Mouse (Mus musculus): ENCODE data around the gene Ctsw. TPM values are rescaled to one million over a fixed set of nuclear protein-coding genes. Genes with fewer than 3 reads are reported as not detected.

Ctsw gene
- 4.5 TPM in 2 replicates for polyA plus RNA-seq (2015; fragmentation: Nextera tagmentation; extraction: Ambion mirVana)

DNA sequence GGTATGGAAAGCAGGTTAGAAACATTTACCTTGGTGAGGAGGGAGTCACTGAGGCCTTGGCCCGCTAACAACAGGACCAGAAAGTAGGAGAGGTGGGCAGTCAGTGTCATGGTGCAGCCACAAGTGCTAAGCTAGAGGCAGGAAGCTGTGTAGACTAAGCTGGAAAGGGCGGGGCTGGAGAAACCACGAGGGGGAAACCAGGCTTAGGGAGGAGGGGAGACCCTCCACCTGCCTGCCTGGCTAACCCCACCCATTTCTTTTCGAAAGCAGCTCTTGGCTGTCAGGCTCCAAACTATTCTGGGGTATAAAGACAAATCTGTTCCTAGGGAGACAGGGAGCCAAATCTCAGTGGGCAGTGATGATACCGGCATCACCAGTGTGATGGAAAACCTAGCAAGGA lies at the start of gene Ctsw:
TSS of gene Ctsw (minus strand) at position 134 of the 400 bp plus-strand sequence.
- Histone ChIP-seq H3K4me3 (ENCODE audit: low read length) (no peak within 1 kb of the TSS), H3K4me2 (ENCODE audit: low read length) (no peak within 1 kb of the TSS), H3K4me1 (ENCODE audit: control insufficient read depth, insufficient read depth, low read depth, low read length) (peaks cover 7% of the 10 kb centered on the region), H3K27ac (ENCODE audit: low read depth, low read length) (no peak within 1 kb of the TSS), H3K9me3 (ENCODE audit: control insufficient read depth, low read length) (no peaks in the 10 kb centered on the region), H3K27me3 (replicated peaks; ENCODE audit: control insufficient read depth, insufficient read depth, low read length) (no peaks in the 10 kb centered on the region), H3K9ac (ENCODE audit: low read depth, low read length) (no peak within 1 kb of the TSS), H3K36me3 (ENCODE audit: control insufficient read depth, insufficient read depth, low read length) (peaks cover 28% of the 10 kb centered on the region)
- 63% methylated on average over 5 of the region's 5 CpGs for WGBS
- no peak for ATAC-seq

DNA sequence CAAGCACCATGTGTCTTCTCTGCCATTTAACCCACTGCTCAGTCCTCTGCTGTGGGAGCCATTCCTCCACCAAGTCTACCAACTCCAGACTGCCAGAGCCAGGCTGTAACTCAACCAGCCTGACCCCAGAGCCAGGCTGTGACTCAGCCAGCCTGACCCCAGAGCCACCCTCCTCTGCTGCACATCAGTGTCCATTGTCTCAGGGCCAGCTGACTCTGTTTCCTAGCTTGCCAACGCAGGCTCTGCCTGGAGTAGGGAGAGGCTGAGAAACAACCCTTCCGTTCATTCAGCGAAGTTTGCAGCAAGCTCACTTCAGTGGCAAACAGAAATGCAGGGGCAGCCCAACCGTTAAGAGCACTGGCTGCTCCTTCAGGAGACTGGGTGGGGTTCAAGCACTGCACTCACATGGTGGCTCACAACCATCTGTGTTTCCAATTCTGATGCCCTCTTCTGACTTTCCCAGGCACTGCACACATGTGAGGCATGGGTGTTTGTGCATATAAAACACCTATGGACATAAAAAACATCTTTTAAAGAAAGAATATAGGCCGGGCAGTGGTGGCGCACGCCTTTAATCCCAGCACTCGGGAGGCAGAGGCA lies 48.7 kb upstream of the Ctsw start:
- no peak overlapping the region for H3K4me3 ChIP-seq (ENCODE audit: low read length)
- no peaks in the 10 kb centered on the region for H3K27me3 ChIP-seq (replicated peaks; ENCODE audit: control insufficient read depth, insufficient read depth, low read length)
- no peak overlapping the region for H3K9ac ChIP-seq (ENCODE audit: low read depth, low read length)
- no peak overlapping the region for H3K4me2 ChIP-seq (ENCODE audit: low read length)
- no peak for ATAC-seq
- H3K27ac ChIP-seq (ENCODE audit: low read depth, low read length), result no peak overlapping the region
- no peaks in the 10 kb centered on the region for H3K36me3 ChIP-seq (ENCODE audit: control insufficient read depth, insufficient read depth, low read length)
- no peaks in the 10 kb centered on the region for H3K9me3 ChIP-seq (ENCODE audit: control insufficient read depth, low read length)
- H3K4me1 ChIP-seq (ENCODE audit: control insufficient read depth, insufficient read depth, low read depth, low read length), result peaks cover 6% of the 10 kb centered on the region; the same call in 1 of the 2 replicates
- WGBS, result 80% methylated on average over 8 of the region's 8 CpGs

DNA sequence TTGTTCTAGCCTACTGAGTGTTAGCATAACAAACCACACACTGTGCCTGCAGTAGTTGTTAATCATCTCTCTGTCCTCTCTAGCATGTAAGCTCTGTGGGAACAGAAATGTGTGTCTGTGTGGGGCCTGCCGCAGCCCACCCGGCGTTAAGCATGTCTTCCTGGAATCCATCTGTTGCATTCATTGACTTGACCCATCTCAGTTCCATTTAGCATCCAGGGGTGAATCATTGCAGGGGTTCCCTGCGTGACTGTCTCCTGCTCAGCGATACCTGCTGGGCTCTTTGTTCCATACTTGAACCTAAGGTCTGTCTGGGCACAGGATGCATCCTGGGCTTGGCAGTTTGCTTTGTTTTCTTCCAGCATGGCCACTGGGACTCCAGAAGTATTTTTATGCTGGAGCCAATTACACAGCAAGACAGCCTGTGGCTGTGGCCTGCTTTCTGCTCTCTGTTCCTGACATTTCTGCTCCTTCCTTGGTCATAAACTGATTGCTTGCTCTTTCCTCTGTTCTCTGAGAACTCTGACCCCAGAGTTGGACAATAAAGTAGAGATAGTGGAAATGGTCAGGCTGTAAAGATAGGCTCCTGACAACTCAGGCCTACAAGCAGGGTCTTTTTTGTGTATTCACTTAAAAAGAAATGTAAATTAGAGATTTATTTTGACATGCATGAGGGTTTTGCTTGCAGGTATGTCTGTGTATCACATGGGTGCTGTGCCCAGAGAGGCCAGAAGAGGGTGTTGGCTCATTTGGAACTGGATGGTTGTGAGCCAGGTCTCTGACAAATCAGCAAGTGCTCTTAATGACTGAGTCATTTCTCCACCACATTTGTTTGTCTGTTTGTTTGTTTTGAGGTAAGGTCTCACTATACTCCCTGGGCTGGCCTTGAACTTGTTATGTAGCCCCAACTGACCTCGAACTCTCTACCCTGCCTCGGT lies 47.8 kb upstream of the Ctsw start:
- WGBS, result 77% methylated on average over 7 of the region's 7 CpGs
- no peak overlapping the region for H3K9ac ChIP-seq (ENCODE audit: low read depth, low read length)

GRCm38 (mm10) chr19:5513005-5513349 lies 44.7 kb upstream of the Ctsw start:
- no peak for ATAC-seq
- Histone ChIP-seq H3K36me3 (ENCODE audit: control insufficient read depth, insufficient read depth, low read length) (no peaks in the 10 kb centered on the region), H3K9me3 (ENCODE audit: control insufficient read depth, low read length) (no peaks in the 10 kb centered on the region), H3K4me1 (ENCODE audit: control insufficient read depth, insufficient read depth, low read depth, low read length) (peaks cover 20% of the 10 kb centered on the region), H3K4me3 (ENCODE audit: low read length) (no peak overlapping the region), H3K27me3 (replicated peaks; ENCODE audit: control insufficient read depth, insufficient read depth, low read length) (no peaks in the 10 kb centered on the region), H3K27ac (ENCODE audit: low read depth, low read length) (no peak overlapping the region), H3K4me2 (ENCODE audit: low read length) (no peak overlapping the region), H3K9ac (ENCODE audit: low read depth, low read length) (no peak overlapping the region)
- WGBS, result 81% methylated on average over 3 of the region's 3 CpGs

More for the DNA sequence above, 47.8 kb upstream of the Ctsw start:
- no peak for ATAC-seq
- Histone ChIP-seq H3K4me1 (ENCODE audit: control insufficient read depth, insufficient read depth, low read depth, low read length) (peaks cover 9% of the 10 kb centered on the region; the same call in 1 of the 2 replicates), H3K4me3 (ENCODE audit: low read length) (no peak overlapping the region), H3K36me3 (ENCODE audit: control insufficient read depth, insufficient read depth, low read length) (no peaks in the 10 kb centered on the region), H3K27me3 (replicated peaks; ENCODE audit: control insufficient read depth, insufficient read depth, low read length) (no peaks in the 10 kb centered on the region), H3K27ac (ENCODE audit: low read depth, low read length) (no peak overlapping the region), H3K4me2 (ENCODE audit: low read length) (no peak overlapping the region), H3K9me3 (ENCODE audit: control insufficient read depth, low read length) (no peaks in the 10 kb centered on the region)

DNA sequence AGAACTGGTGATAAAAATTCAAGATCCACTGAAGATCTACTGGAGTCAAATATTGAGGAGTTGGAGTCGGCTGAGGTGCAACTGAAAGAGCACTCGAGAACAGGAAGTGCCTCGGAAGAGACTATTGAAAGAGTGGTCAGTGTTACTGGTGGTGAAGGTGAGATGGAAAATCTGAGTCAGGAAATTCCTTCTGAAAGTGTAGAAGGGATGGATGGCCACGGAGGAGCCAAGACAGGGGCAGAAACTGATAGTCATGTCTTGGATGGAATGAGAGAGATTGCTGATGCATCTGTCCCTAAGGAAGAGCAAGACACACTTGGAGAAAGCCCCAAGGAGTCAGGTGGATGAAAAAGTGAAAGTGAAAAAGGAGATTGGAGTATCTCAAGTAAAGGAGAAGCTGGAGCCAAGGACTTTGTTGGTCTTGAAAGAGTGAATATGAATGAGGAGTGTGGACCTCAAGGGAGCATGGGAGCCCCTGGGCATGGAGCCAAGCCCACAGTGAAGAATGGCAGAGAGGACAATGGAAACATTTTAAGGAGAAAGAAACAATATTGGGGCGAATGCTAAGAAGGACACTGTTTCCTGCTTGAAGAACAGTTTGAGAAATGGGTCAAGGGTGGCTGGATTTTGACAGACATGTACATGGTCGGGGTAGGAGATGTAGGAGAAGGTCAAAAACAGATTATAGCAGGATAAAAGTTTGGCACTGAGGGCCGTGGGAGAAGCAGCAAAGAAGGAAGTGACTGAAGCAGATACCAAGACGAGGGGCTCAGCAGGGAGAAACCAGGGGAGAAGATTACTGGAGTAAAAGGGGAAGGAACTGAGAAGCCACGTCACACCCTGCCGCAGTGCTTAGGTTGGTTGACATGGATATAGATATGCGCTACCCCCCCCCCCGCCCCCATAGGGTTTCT lies 44.0 kb upstream of the Ctsw start:
- Histone ChIP-seq H3K36me3 (ENCODE audit: control insufficient read depth, insufficient read depth, low read length) (no peaks in the 10 kb centered on the region), H3K4me2 (ENCODE audit: low read length) (no peak overlapping the region), H3K27me3 (replicated peaks; ENCODE audit: control insufficient read depth, insufficient read depth, low read length) (no peaks in the 10 kb centered on the region), H3K27ac (ENCODE audit: low read depth, low read length) (no peak overlapping the region), H3K4me1 (ENCODE audit: control insufficient read depth, insufficient read depth, low read depth, low read length) (peaks cover 20% of the 10 kb centered on the region), H3K4me3 (ENCODE audit: low read length) (no peak overlapping the region), H3K9ac (ENCODE audit: low read depth, low read length) (no peak overlapping the region), H3K9me3 (ENCODE audit: control insufficient read depth, low read length) (no peaks in the 10 kb centered on the region)
- no peak for ATAC-seq
- WGBS, result 78% methylated on average over 12 of the region's 12 CpGs

DNA sequence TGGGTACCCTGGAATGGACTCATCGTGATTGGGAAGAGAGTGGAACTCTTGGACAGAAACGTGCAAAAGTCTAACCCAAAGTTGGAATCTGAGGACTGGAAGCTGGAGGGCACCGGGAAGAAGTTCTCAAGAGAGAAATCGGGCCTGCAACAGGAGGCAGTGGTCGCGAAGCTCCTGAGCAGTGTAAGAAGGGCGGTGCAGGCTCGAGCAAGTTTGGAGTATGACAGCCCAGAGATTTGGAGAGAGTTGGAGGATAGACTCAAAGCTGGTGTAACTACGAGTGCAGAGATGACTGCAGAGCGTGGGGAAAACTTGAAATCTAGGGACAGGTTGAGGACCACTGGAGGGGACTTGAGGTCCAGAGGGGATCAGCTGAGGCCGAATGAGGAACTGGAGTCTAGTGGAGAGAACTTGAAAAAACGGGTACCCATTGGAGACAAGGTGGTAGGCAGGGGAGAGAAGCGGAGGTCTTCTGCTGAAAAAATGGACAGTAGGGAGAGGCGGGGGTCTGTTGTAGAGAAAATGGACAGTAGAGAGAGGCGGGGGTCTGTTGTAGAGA lies 42.8 kb upstream of the Ctsw start:
- Histone ChIP-seq H3K27me3 (replicated peaks; ENCODE audit: control insufficient read depth, insufficient read depth, low read length) (no peaks in the 10 kb centered on the region), H3K9ac (ENCODE audit: low read depth, low read length) (peak overlapping the region; percentile 58), H3K27ac (ENCODE audit: low read depth, low read length) (peak overlapping the region; percentile 51; the same call in 1 of the 2 replicates), H3K36me3 (ENCODE audit: control insufficient read depth, insufficient read depth, low read length) (no peaks in the 10 kb centered on the region), H3K9me3 (ENCODE audit: control insufficient read depth, low read length) (no peaks in the 10 kb centered on the region), H3K4me3 (ENCODE audit: low read length) (peak overlapping the region; percentile 51), H3K4me2 (ENCODE audit: low read length) (peak overlapping the region; percentile 56), H3K4me1 (ENCODE audit: control insufficient read depth, insufficient read depth, low read depth, low read length) (peaks cover 20% of the 10 kb centered on the region)
- WGBS, result 57% methylated on average over 15 of the region's 15 CpGs
- ATAC-seq, result no peak

DNA sequence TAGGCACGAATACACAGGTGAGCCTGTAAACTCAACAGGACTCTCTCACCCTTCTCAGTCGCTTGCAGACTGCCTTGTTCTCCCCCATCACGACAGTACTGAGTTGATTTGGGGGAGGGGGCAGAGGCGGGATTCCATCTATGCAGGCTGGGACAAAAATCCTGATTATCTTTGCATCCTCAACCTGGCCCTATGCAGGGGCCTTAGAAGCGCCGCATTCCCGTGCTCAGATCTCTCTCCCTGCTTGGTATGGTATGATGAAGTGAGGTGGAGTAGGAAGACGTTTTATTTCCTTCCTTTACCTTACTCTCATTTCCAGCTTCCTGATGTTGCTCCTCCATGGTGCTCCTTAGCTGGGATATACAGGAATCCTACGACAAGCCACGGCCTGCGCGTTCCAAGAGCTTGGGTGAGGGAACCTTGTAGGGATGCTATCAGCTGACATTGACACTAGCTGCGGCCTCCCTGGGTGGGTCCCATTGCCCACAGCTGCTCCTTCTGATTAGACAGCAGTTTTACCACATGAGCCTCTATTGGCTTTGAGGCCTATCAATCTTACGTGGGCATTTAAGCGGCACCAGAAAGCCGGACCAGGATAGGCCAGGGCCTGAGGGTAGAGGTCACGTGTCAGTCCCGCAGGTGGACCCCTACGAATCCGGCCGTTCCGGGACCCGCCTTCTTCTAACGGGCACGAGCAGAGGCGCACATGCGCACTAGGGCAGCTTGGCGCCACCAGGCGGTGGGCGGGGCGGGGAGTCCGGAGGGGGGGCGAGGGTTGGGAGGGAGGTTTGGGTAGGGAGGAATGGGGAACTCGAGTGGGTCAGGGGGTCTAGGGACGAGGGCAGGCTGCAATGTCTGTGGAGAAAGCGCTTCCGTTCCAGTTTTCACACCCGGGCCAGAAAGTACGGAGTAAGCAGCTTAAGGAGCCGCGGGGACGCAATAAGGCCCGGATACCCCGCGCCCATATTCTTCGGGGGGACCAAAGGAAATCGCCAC lies 42.0 kb upstream of the Ctsw start, which contains the start of gene Snx32:
TSS of gene Snx32 (minus strand) at position 508 of the 996 bp plus-strand sequence.
- Histone ChIP-seq H3K4me1 (ENCODE audit: control insufficient read depth, insufficient read depth, low read depth, low read length) (peaks cover 20% of the 10 kb centered on the region), H3K9me3 (ENCODE audit: control insufficient read depth, low read length) (no peaks in the 10 kb centered on the region), H3K4me2 (ENCODE audit: low read length) (peak within 1 kb of the TSS; percentile 56), H3K4me3 (ENCODE audit: low read length) (peak within 1 kb of the TSS; percentile 51), H3K36me3 (ENCODE audit: control insufficient read depth, insufficient read depth, low read length) (no peaks in the 10 kb centered on the region), H3K9ac (ENCODE audit: low read depth, low read length) (peak within 1 kb of the TSS; percentile 71), H3K27me3 (replicated peaks; ENCODE audit: control insufficient read depth, insufficient read depth, low read length) (no peaks in the 10 kb centered on the region), H3K27ac (ENCODE audit: low read depth, low read length) (peak within 1 kb of the TSS; percentile 51)
- peak; percentile 100 for ATAC-seq
- WGBS, result 1% methylated on average over 47 of the region's 47 CpGs

GRCm38 (mm10) chr19:5503687-5504086 lies 35.4 kb upstream of the Ctsw start, which contains the start of gene 1700020D05Rik:
Gene 1700020D05Rik, minus strand, starts transcription at chr19:5503787.
- Histone ChIP-seq H3K9ac (ENCODE audit: low read depth, low read length) (no peak within 1 kb of the TSS), H3K27ac (ENCODE audit: low read depth, low read length) (no peak within 1 kb of the TSS), H3K9me3 (ENCODE audit: control insufficient read depth, low read length) (no peaks in the 10 kb centered on the region), H3K4me1 (ENCODE audit: control insufficient read depth, insufficient read depth, low read depth, low read length) (no peaks in the 10 kb centered on the region), H3K27me3 (replicated peaks; ENCODE audit: control insufficient read depth, insufficient read depth, low read length) (no peaks in the 10 kb centered on the region), H3K36me3 (ENCODE audit: control insufficient read depth, insufficient read depth, low read length) (peaks cover 5% of the 10 kb centered on the region), H3K4me2 (ENCODE audit: low read length) (no peak within 1 kb of the TSS), H3K4me3 (ENCODE audit: low read length) (no peak within 1 kb of the TSS)
- 69% methylated on average over 15 of the region's 17 CpGs for WGBS
- ATAC-seq, result no peak

Measured in hindbrain, embryonic 16.5 days (tissue).